Mouse (Mus musculus) limb, embryonic 10.5 days (tissue): ENCODE results near the gene Akirin2. TPM values are rescaled to one million over a fixed set of nuclear protein-coding genes. Genes with fewer than 3 reads are reported as not detected.
"Not testable (repeated sequence)": the region's sequence is repeated elsewhere in the genome, so short reads cannot be mapped to it uniquely, and the experiment has no call there.

ENCODE experiments used
- DNase-seq: peaks from one replicate; pipeline ENCODE4 v3.0.0-alpha.2; 2017; ENCODE audit warnings: low spot score
- H3K27ac ChIP-seq: fragments of 300-500 bp; sonication (generic); 2 replicates; pipeline ENCODE4 v1.5.1; 2016; ENCODE audit warnings: mild to moderate bottlenecking
- H3K27me3 ChIP-seq: fragments of 300-500 bp; sonication (generic); 2 replicates; pipeline ENCODE4 v1.6.1; 2016; ENCODE audit warnings: low read depth, mild to moderate bottlenecking; ENCODE audit not compliant: poor library complexity, severe bottlenecking
- H3K36me3 ChIP-seq: fragments of 300-500 bp; sonication (generic); 2 replicates; pipeline ENCODE4 v1.6.1; 2016; ENCODE audit warnings: mild to moderate bottlenecking, moderate library complexity
- H3K4me1 ChIP-seq: fragments of 300-500 bp; sonication (generic); 2 replicates; pipeline ENCODE4 v1.6.1; 2016
- H3K4me3 ChIP-seq: fragments of 300-500 bp; sonication (generic); 2 replicates; pipeline ENCODE4 v1.5.1; 2016; ENCODE audit warnings: mild to moderate bottlenecking, moderate library complexity
- H3K9me3 ChIP-seq: fragments of 300-500 bp; sonication (generic); replicated peaks from 2 replicates; pipeline ENCODE4 v1.6.1; 2016; ENCODE audit warnings: mild to moderate bottlenecking
- WGBS: fragments of 180-500 bp; shearing (Covaris S2); methylation state at CpG from one replicate; pipeline ENCODE4 v1.1.7; 2016; 5-methylcytosine and 5-hydroxymethylcytosine counted together
- polyA plus RNA-seq: library from polyadenylated mRNA; unstranded; fragments of >200 nt; fragmentation: Nextera tagmentation; extraction: Ambion mirVana; gene quantifications from 2 replicates; pipeline ENCODE4 v1.2.1, GENCODE M21; 2016

Akirin2 gene
- polyA plus RNA-seq, 1 experiment from 2014 or later: 75.5 TPM

GRCm38 (mm10) chr4:34556183-34556582 lies 5.4 kb downstream of the Akirin2 start:
- DNase-seq: no peak
- Histone ChIP-seq H3K27me3 (no peaks in the 10 kb centered on the region), H3K4me1 (peaks cover 16% of the 10 kb centered on the region)

GRCm38 (mm10) chr4:34560971-34561370 lies 10.2 kb downstream of the Akirin2 start:
- H3K4me1 ChIP-seq: no peaks in the 10 kb centered on the region
- peaks cover 37% of the 10 kb centered on the region for H3K36me3 ChIP-seq
- H3K4me3 ChIP-seq: no peak overlapping the region
- no peaks in the 10 kb centered on the region for H3K27me3 ChIP-seq
- peak; percentile 59 for DNase-seq
- H3K9me3 ChIP-seq: no peaks in the 10 kb centered on the region
- no peak overlapping the region for H3K27ac ChIP-seq
- WGBS: 58% methylated on average over 4 of the region's 4 CpGs

More at GRCm38 (mm10) chr4:34556183-34556582, 5.4 kb downstream of the Akirin2 start:
- Histone ChIP-seq H3K9me3 (no peaks in the 10 kb centered on the region), H3K27ac (no peak overlapping the region), H3K4me3 (no peak overlapping the region), H3K36me3 (peaks cover 14% of the 10 kb centered on the region)

GRCm38 (mm10) chr4:34566226-34566625 lies 15.5 kb downstream of the Akirin2 start:
- Histone ChIP-seq H3K27ac (no peak overlapping the region), H3K36me3 (peaks cover 89% of the 10 kb centered on the region), H3K4me3 (no peak overlapping the region), H3K9me3 (no peaks in the 10 kb centered on the region), H3K4me1 (no peaks in the 10 kb centered on the region), H3K27me3 (no peaks in the 10 kb centered on the region)
- DNase-seq: no peak
- 92% methylated on average over 6 of the region's 6 CpGs for WGBS

- 88% methylated on average over 2 of the region's 2 CpGs for WGBS
- H3K36me3 ChIP-seq: peaks cover 100% of the 10 kb centered on the region
- H3K27ac ChIP-seq: no peak overlapping the region
- H3K4me1 ChIP-seq: no peaks in the 10 kb centered on the region
- no peak for DNase-seq
- H3K27me3 ChIP-seq: no peaks in the 10 kb centered on the region
- H3K4me3 ChIP-seq: no peak overlapping the region
- H3K9me3 ChIP-seq: no peaks in the 10 kb centered on the region
Observed at GRCm38 (mm10) chr4:34572876-34573275, 22.1 kb downstream of the Akirin2 start.

- H3K36me3 ChIP-seq: peaks cover 96% of the 10 kb centered on the region
- no peak for DNase-seq
- 95% methylated on average over 2 of the region's 2 CpGs for WGBS
- no peak overlapping the region for H3K4me3 ChIP-seq
- no peaks in the 10 kb centered on the region for H3K9me3 ChIP-seq
- no peaks in the 10 kb centered on the region for H3K4me1 ChIP-seq
- no peaks in the 10 kb centered on the region for H3K27me3 ChIP-seq
- H3K27ac ChIP-seq: no peak overlapping the region
Observed at GRCm38 (mm10) chr4:34577028-34577427, 26.3 kb downstream of the Akirin2 start.

GRCm38 (mm10) chr4:34579215-34579614 lies 28.5 kb downstream of the Akirin2 start:
- no peak overlapping the region for H3K27ac ChIP-seq
- DNase-seq: no peak
- no peaks in the 10 kb centered on the region for H3K27me3 ChIP-seq
- WGBS: 94% methylated on average over 1 of the region's 1 CpGs
- peaks cover 96% of the 10 kb centered on the region for H3K36me3 ChIP-seq
- H3K4me3 ChIP-seq: no peak overlapping the region
- H3K4me1 ChIP-seq: no peaks in the 10 kb centered on the region
- H3K9me3 ChIP-seq: no peaks in the 10 kb centered on the region

GRCm38 (mm10) chr4:34581489-34581888 lies 30.8 kb downstream of the Akirin2 start:
- H3K36me3 ChIP-seq: peaks cover 90% of the 10 kb centered on the region
- 88% methylated on average over 1 of the region's 1 CpGs for whole genome bisulfite sequencing
- H3K27ac ChIP-seq: not testable (repeated sequence)

GRCm38 (mm10) chr4:34581990-34582389 lies 31.3 kb downstream of the Akirin2 start:
- 81% methylated on average over 7 of the region's 7 CpGs for WGBS
- H3K4me3 ChIP-seq: no peak overlapping the region
- peaks cover 89% of the 10 kb centered on the region for H3K36me3 ChIP-seq

More at GRCm38 (mm10) chr4:34581489-34581888, 30.8 kb downstream of the Akirin2 start:
- H3K4me3 ChIP-seq, H3K27me3 ChIP-seq, H3K9me3 ChIP-seq, DNase-seq, H3K4me1 ChIP-seq: not testable (repeated sequence)

GRCm38 (mm10) chr4:34582476-34582875 lies 31.7 kb downstream of the Akirin2 start:
- peaks cover 89% of the 10 kb centered on the region for H3K36me3 ChIP-seq
- WGBS: 86% methylated on average over 5 of the region's 5 CpGs

More at GRCm38 (mm10) chr4:34581990-34582389, 31.3 kb downstream of the Akirin2 start:
- H3K27ac ChIP-seq: no peak overlapping the region
- DNase-seq: no peak
- no peaks in the 10 kb centered on the region for H3K9me3 ChIP-seq
- H3K4me1 ChIP-seq: no peaks in the 10 kb centered on the region
- H3K27me3 ChIP-seq: no peaks in the 10 kb centered on the region

GRCm38 (mm10) chr4:34583427-34583826 lies 32.7 kb downstream of the Akirin2 start:
- H3K27me3 ChIP-seq: no peaks in the 10 kb centered on the region
- no peak overlapping the region for H3K4me3 ChIP-seq
- H3K27ac ChIP-seq: no peak overlapping the region
- no peak for DNase-seq
- peaks cover 80% of the 10 kb centered on the region for H3K36me3 ChIP-seq
- H3K9me3 ChIP-seq: no peaks in the 10 kb centered on the region
- WGBS: 95% methylated on average over 3 of the region's 3 CpGs
- H3K4me1 ChIP-seq: no peaks in the 10 kb centered on the region

More at GRCm38 (mm10) chr4:34582476-34582875, 31.7 kb downstream of the Akirin2 start:
- no peak overlapping the region for H3K4me3 ChIP-seq
- H3K27ac ChIP-seq: no peak overlapping the region
- no peak for DNase-seq
- no peaks in the 10 kb centered on the region for H3K9me3 ChIP-seq
- no peaks in the 10 kb centered on the region for H3K4me1 ChIP-seq
- H3K27me3 ChIP-seq: no peaks in the 10 kb centered on the region

- Histone ChIP-seq H3K27ac (no peak overlapping the region), H3K36me3 (peaks cover 75% of the 10 kb centered on the region)
- WGBS: 94% methylated on average over 7 of the region's 7 CpGs
Observed at GRCm38 (mm10) chr4:34584871-34585607, 34.3 kb downstream of the Akirin2 start.

GRCm38 (mm10) chr4:34603123-34603522 lies 52.4 kb downstream of the Akirin2 start:
- DNase-seq: no peak
- Histone ChIP-seq H3K27ac (no peak overlapping the region), H3K4me3 (no peak overlapping the region), H3K9me3 (no peaks in the 10 kb centered on the region), H3K36me3 (peaks cover 88% of the 10 kb centered on the region), H3K4me1 (no peaks in the 10 kb centered on the region), H3K27me3 (no peaks in the 10 kb centered on the region)
- WGBS: 98% methylated on average over 6 of the region's 6 CpGs

More at GRCm38 (mm10) chr4:34584871-34585607, 34.3 kb downstream of the Akirin2 start:
- Histone ChIP-seq H3K9me3 (no peaks in the 10 kb centered on the region), H3K4me3 (no peak overlapping the region), H3K4me1 (no peaks in the 10 kb centered on the region), H3K27me3 (no peaks in the 10 kb centered on the region)
- no peak for DNase-seq

- Histone ChIP-seq H3K27ac (no peak overlapping the region), H3K9me3 (no peaks in the 10 kb centered on the region), H3K36me3 (peaks cover 83% of the 10 kb centered on the region), H3K4me1 (no peaks in the 10 kb centered on the region), H3K27me3 (no peaks in the 10 kb centered on the region), H3K4me3 (no peak overlapping the region)
- DNase-seq: no peak
- WGBS: 97% methylated on average over 10 of the region's 10 CpGs
Observed at GRCm38 (mm10) chr4:34606658-34607057, 55.9 kb downstream of the Akirin2 start.
